Mouse (Mus musculus): ENCODE data around the gene Kctd17. TPM values are rescaled to one million over a fixed set of nuclear protein-coding genes. Genes with fewer than 3 reads are reported as not detected.

The Kctd17 gene
- polyA plus RNA-seq, 1 experiment = 114 TPM

GRCm38 (mm10) chr15:78438505-78438904 is 10.1 kb downstream of the Kctd17 start:
- Histone ChIP-seq H3K4me3 (replicated peaks; ENCODE audit: extremely low read depth, low read depth, low read length) (no peak overlapping the region), H3K4me1 (ENCODE audit: control insufficient read depth, insufficient read depth, low read length) (peaks cover 3% of the 10 kb centered on the region; the same call in 1 of the 2 replicates)
- TF ChIP-seq CTCF (IDR thresholded peaks at IDR 0.05; ENCODE audit: insufficient read depth, low read length) (no peak), POLR2A (IDR thresholded peaks at IDR 0.05; ENCODE audit: borderline replicate concordance, extremely low read depth, low read depth, low read length) (no peak)
- no peak for DNase-seq
- WGBS = 72% methylated on average over 8 of the region's 8 CpGs

GRCm38 (mm10) chr15:78438973-78439372 is 10.6 kb downstream of the Kctd17 start:
- TF ChIP-seq POLR2A (IDR thresholded peaks at IDR 0.05; ENCODE audit: borderline replicate concordance, extremely low read depth, low read depth, low read length) = no peak
- no peak for TF ChIP-seq CTCF (IDR thresholded peaks at IDR 0.05; ENCODE audit: insufficient read depth, low read length)
- DNase-seq = no peak
- H3K4me3 ChIP-seq (replicated peaks; ENCODE audit: extremely low read depth, low read depth, low read length) = no peak overlapping the region
- WGBS = 76% methylated on average over 9 of the region's 9 CpGs
- peaks cover 3% of the 10 kb centered on the region; the same call in 1 of the 2 replicates for H3K4me1 ChIP-seq (ENCODE audit: control insufficient read depth, insufficient read depth, low read length)

GRCm38 (mm10) chr15:78442231-78442630 is 13.9 kb downstream of the Kctd17 start:
- TF ChIP-seq POLR2A (IDR thresholded peaks at IDR 0.05; ENCODE audit: borderline replicate concordance, extremely low read depth, low read depth, low read length) = no peak
- TF ChIP-seq CTCF (IDR thresholded peaks at IDR 0.05; ENCODE audit: insufficient read depth, low read length) = no peak
- WGBS = 87% methylated on average over 19 of the region's 19 CpGs
- H3K4me1 ChIP-seq (ENCODE audit: control insufficient read depth, insufficient read depth, low read length) = no peaks in the 10 kb centered on the region; the same call in 1 of the 2 replicates
- no peak for DNase-seq
- H3K4me3 ChIP-seq (replicated peaks; ENCODE audit: extremely low read depth, low read depth, low read length) = no peak overlapping the region

GRCm38 (mm10) chr15:78443857-78444256 is 15.5 kb downstream of the Kctd17 start:
- 53% methylated on average over 6 of the region's 6 CpGs for WGBS
- TF ChIP-seq CTCF (IDR thresholded peaks at IDR 0.05; ENCODE audit: insufficient read depth, low read length) = no peak
- TF ChIP-seq POLR2A (IDR thresholded peaks at IDR 0.05; ENCODE audit: borderline replicate concordance, extremely low read depth, low read depth, low read length) = no peak
- H3K4me3 ChIP-seq (replicated peaks; ENCODE audit: extremely low read depth, low read depth, low read length) = no peak overlapping the region
- no peak for DNase-seq
- no peaks in the 10 kb centered on the region; the same call in 1 of the 2 replicates for H3K4me1 ChIP-seq (ENCODE audit: control insufficient read depth, insufficient read depth, low read length)

GRCm38 (mm10) chr15:78447121-78447520 is 18.8 kb downstream of the Kctd17 start:
- no peak for TF ChIP-seq CTCF (IDR thresholded peaks at IDR 0.05; ENCODE audit: insufficient read depth, low read length)
- no peak for TF ChIP-seq POLR2A (IDR thresholded peaks at IDR 0.05; ENCODE audit: borderline replicate concordance, extremely low read depth, low read depth, low read length)
- 28% methylated on average over 7 of the region's 7 CpGs for WGBS

GRCm38 (mm10) chr15:78447746-78448535 is 19.6 kb downstream of the Kctd17 start:
- H3K4me3 ChIP-seq (replicated peaks; ENCODE audit: extremely low read depth, low read depth, low read length) = peak overlapping the region; percentile 70
- WGBS = under 1% methylated on average over 22 of the region's 22 CpGs

More at GRCm38 (mm10) chr15:78447121-78447520, 18.8 kb downstream of the Kctd17 start:
- no peak for DNase-seq
- Histone ChIP-seq H3K4me1 (ENCODE audit: control insufficient read depth, insufficient read depth, low read length) (no peaks in the 10 kb centered on the region; the same call in none of the 2 replicates), H3K4me3 (replicated peaks; ENCODE audit: extremely low read depth, low read depth, low read length) (no peak overlapping the region)

GRCm38 (mm10) chr15:78449131-78449530 is 20.8 kb downstream of the Kctd17 start:
- DNase-seq = no peak
- H3K4me1 ChIP-seq (ENCODE audit: control insufficient read depth, insufficient read depth, low read length) = no peaks in the 10 kb centered on the region; the same call in none of the 2 replicates
- no peak overlapping the region for H3K4me3 ChIP-seq (replicated peaks; ENCODE audit: extremely low read depth, low read depth, low read length)
- TF ChIP-seq CTCF (IDR thresholded peaks at IDR 0.05; ENCODE audit: insufficient read depth, low read length) (no peak), POLR2A (IDR thresholded peaks at IDR 0.05; ENCODE audit: borderline replicate concordance, extremely low read depth, low read depth, low read length) (no peak)
- 52% methylated on average over 6 of the region's 6 CpGs for WGBS

More at GRCm38 (mm10) chr15:78447746-78448535, 19.6 kb downstream of the Kctd17 start:
- DNase-seq = peak; percentile 92
- TF ChIP-seq CTCF (IDR thresholded peaks at IDR 0.05; ENCODE audit: insufficient read depth, low read length) (peak; percentile 91), POLR2A (IDR thresholded peaks at IDR 0.05; ENCODE audit: borderline replicate concordance, extremely low read depth, low read depth, low read length) (no peak)
- no peaks in the 10 kb centered on the region; the same call in none of the 2 replicates for H3K4me1 ChIP-seq (ENCODE audit: control insufficient read depth, insufficient read depth, low read length)

- no peak for DNase-seq
- WGBS = 29% methylated on average over 7 of the region's 7 CpGs
- no peak for TF ChIP-seq CTCF (IDR thresholded peaks at IDR 0.05; ENCODE audit: insufficient read depth, low read length)
- no peak for TF ChIP-seq POLR2A (IDR thresholded peaks at IDR 0.05; ENCODE audit: borderline replicate concordance, extremely low read depth, low read depth, low read length)
These were observed 21.5 kb downstream of the Kctd17 start for GRCm38 (mm10) chr15:78449694-78450418.

GRCm38 (mm10) chr15:78450419-78450768 is 22.0 kb downstream of the Kctd17 start:
- Histone ChIP-seq H3K4me3 (replicated peaks; ENCODE audit: extremely low read depth, low read depth, low read length) (no peak overlapping the region), H3K4me1 (ENCODE audit: control insufficient read depth, insufficient read depth, low read length) (no peaks in the 10 kb centered on the region; the same call in none of the 2 replicates)
- WGBS = 77% methylated on average over 6 of the region's 6 CpGs
- no peak for DNase-seq
- TF ChIP-seq POLR2A (IDR thresholded peaks at IDR 0.05; ENCODE audit: borderline replicate concordance, extremely low read depth, low read depth, low read length) (no peak), CTCF (IDR thresholded peaks at IDR 0.05; ENCODE audit: insufficient read depth, low read length) (no peak)

More at GRCm38 (mm10) chr15:78449694-78450418, 21.5 kb downstream of the Kctd17 start:
- H3K4me1 ChIP-seq (ENCODE audit: control insufficient read depth, insufficient read depth, low read length) = no peaks in the 10 kb centered on the region; the same call in none of the 2 replicates
- H3K4me3 ChIP-seq (replicated peaks; ENCODE audit: extremely low read depth, low read depth, low read length) = no peak overlapping the region

Measured in lung, adult 2 months (tissue).